Mouse (Mus musculus): ENCODE results near the gene Metrnl.

Metrnl gene

GRCm38 (mm10) chr11:121685491-121686001 lies 15.8 kb upstream of the Metrnl start:
- no peak for DNase-seq (ENCODE audit: extremely low read depth, low read depth)

GRCm38 (mm10) chr11:121686091-121686490 lies 15.3 kb upstream of the Metrnl start:
- no peak for DNase-seq (ENCODE audit: extremely low read depth, low read depth)

- DNase-seq (ENCODE audit: extremely low read depth, low read depth): no peak
Observed at GRCm38 (mm10) chr11:121686674-121687073, 14.7 kb upstream of the Metrnl start.

DNA sequence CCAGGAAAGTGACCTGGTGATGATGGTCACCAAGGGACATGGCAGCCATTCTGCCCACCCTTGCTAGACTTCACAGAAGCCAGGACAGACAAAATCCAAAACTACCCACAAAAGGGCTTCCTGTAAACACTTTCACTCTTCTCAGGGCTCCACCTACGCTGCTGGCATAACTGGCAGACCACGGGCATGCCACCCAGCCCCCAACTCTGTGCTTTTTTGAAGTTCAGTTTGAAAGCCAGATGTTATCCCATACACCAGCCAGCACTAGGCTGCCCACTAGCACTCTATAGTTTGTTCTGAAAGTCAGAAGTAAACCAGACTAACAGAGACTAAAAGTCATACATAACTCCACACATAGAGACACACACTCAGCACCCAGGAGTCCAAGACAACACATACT lies 13.3 kb upstream of the Metrnl start:
- no peak for DNase-seq (ENCODE audit: extremely low read depth, low read depth)

DNA sequence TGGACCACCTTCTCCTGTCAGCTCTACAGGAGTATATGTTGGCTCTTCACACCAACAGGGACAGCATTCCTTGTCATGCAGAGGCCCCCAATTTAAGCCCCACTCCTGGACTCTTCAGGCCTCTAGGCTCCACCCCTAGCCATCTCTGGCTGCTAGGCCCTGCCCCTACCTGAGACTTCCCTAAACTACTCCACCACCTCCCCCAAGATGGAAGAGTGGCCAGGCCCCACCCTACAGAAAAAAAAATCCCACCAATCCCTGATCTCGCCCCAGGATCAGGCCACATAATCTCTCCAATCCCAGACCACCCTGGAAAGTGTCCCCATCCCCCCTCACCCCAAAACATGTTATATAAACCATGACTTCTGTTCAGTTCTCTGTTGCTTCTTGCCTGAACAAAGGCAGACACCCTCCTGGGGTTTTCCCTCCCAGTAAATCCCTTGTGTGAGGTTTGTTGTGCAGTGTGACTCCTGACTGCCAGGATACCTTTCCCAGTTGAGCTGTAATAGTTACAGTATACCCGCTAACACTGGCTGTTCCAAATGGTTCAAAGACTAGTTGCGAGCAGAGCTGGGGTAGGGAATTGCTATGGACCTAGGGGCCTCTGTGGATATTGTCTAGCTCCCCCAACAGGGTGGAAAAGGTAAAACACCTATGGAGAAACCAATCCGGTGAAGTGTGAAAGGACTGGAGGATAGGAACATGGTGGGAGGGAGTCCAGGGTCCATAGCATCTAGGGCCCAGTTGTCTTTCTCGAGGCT lies 5.9 kb upstream of the Metrnl start:
- DNase-seq (ENCODE audit: extremely low read depth, low read depth): no peak

DNA sequence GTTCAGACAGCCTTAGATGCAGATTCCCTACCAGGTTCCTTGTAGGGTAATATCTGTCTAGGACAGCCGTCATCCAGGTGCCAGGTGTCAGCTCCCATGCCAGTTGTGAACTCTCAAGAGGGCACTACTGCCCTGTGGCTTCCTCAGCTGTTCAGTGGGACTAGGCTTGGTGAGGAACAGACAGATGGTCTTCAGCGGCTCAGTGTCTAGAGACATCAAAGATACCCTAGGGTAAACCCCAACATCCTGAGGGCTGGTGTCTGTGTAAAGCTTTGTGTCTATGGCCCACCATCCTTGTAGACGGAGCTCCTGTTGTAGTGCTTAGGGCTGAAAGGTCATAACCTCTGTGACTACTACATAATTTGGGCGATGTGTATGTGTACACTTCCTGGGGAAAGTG lies 4.1 kb upstream of the Metrnl start:
- no peak for DNase-seq (ENCODE audit: extremely low read depth, low read depth)

GRCm38 (mm10) chr11:121698381-121698955 lies 2.9 kb upstream of the Metrnl start:
- DNase-seq (ENCODE audit: extremely low read depth, low read depth): no peak

DNA sequence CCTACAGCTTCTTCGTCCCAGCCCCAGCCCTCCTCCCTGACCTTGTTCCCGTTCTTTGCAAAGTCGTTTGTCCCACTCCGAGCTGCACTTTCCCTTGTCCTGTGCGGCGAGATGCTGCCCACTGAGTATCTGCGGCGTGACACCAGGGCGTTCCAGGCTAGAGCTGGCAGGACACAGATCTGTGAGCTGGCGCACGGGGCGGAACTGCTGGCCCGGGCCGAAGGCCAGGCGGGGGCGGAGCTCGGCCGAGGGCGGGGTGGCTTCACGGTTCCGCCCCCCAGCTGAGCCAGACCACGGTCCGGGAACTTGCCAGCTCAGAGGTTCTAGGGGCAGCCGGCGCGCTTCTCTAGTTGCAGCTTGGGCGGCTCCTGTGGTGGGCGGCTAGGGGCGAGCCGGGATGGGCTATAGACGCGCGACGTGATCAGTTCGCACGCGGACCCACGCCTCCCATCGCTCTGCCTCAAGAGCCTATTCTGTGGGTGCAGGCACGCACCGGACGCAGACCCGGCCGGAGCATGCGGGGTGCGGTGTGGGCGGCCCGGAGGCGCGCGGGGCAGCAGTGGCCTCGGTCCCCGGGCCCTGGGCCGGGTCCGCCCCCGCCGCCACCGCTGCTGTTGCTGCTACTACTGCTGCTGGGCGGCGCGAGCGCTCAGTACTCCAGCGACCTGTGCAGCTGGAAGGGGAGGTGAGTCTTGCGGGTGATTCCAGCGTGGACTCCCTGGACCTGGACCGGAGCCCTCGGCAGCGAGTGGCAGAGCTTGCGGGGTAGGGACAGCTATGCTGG lies 959 bp downstream of the Metrnl start:
- DNase-seq (ENCODE audit: extremely low read depth, low read depth): peak; percentile 33

GRCm38 (mm10) chr11:121702895-121703618 lies 1.7 kb downstream of the Metrnl start:
- no peak for DNase-seq (ENCODE audit: extremely low read depth, low read depth)

DNA sequence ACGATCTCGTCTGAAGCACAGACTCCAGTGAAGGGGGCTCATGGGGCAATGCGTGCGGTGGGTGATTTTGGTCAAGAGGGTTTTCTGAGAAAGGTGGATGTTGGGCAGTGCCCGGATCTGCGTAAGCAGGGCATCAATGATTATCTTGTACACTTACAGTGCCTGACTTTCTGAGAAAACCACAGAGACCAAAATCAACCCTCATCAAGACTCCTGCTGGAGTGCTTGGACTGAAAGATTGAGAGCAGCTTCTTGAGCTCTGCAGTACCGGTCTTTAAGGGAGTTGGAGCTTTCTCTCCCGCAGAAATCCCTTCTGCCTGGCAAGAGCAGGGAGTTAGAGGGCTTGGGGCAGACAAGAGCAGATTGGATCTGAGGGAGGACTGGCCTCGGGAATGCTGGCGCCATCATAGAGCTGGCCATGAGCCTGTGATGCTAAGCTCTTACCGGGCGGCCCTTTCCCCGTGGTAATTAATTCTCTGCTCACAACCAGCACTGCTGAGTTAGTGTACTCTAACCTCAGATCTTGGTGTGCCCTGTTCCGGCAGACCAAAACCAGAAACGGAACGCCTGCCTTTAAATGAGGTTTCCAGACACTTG lies 2.4 kb downstream of the Metrnl start:
- no peak for DNase-seq (ENCODE audit: extremely low read depth, low read depth)

DNA sequence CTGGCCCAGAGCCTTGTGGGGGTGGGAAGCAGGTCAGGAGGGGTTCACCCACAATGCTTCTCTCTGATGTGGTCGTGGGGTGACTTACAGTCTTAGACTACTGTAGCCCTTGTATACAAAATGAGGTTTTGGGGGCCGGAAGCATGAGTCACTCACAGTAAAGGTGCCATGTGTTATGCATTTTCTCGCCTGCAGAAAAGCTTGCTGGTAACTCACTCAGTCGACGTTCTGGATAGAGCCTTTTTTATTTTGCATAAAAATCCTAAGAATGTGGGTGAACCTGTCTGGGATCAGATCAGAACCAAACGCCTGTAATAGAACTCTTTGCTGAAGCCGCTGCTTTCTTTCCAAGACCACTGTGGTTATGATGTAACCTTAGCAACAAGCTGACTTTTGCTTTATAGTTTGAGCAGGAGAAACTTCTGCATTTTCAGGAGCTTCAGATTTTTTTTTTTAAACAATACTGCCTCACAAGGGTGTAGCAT lies 5.2 kb downstream of the Metrnl start:
- no peak for DNase-seq (ENCODE audit: extremely low read depth, low read depth)

DNA sequence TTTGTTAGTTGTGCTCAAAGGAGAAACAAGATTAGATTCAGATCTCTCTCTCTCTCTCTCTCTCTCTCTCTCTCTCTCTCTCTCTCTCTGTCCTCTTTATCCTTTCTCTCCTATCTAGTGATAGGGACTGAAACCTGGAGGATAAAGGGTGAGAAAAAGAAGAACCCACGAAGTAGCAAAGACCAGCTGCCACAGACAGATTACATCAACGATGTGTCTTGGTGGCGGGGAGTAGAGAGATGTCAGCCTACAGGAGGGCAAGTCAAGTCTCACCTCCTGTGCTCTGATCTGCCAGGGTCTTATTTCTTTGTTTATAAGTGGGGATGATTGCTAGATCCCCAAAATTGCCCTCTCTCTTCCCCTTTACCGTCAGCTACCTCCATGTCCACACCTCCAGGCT lies 7.9 kb downstream of the Metrnl start:
- no peak for DNase-seq (ENCODE audit: extremely low read depth, low read depth)

DNA sequence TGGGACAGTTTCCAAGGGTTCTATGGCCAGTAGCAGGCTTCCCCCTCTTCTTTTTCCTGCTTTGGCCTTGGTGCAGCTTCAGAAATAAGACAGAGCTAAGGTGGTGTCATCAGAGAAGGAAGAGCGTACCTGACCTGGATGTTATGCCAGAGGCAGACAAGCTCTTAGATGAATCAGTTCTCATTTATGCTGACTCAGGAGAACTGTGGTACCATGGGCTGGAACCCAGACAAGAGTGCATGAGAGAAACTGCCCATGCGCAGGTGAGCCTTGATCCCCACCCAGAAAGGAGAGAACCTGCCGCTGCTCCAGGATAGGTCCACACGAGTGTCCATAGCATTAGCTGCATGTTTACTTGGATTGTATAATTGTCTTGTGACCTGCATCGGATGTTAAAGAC lies 8.9 kb downstream of the Metrnl start:
- DNase-seq (ENCODE audit: extremely low read depth, low read depth): no peak

- DNase-seq (ENCODE audit: extremely low read depth, low read depth): no peak
Observed at GRCm38 (mm10) chr11:121712987-121713386, 11.6 kb downstream of the Metrnl start.

GRCm38 (mm10) chr11:121713569-121713968 lies 12.2 kb downstream of the Metrnl start:
- no peak for DNase-seq (ENCODE audit: extremely low read depth, low read depth)

GRCm38 (mm10) chr11:121714745-121715485 lies 13.6 kb downstream of the Metrnl start:
- DNase-seq (ENCODE audit: extremely low read depth, low read depth): no peak

DNA sequence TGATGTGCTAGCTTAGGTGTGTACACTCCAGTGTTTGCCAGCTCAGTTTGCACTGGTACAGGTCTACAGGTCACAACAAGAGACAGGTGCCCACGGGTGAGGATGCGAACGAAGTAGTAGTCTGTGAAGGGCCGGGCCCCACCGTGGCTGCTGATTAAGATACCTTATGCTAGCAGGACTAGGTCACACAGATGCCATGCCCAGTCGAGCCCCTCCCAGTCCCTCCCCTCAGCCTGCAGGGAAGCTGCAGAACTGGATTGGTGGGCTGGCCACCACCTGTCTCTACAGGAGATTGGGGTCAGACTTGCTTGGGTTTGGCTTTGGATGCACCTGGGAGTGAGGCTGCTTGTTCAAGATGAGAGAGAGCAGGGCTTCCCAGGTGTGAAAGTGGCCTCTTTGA lies 16.4 kb downstream of the Metrnl start:
- DNase-seq (ENCODE audit: extremely low read depth, low read depth): no peak

- no peak for DNase-seq (ENCODE audit: extremely low read depth, low read depth)
Observed at GRCm38 (mm10) chr11:121720752-121721151, 19.4 kb downstream of the Metrnl start.

DNA sequence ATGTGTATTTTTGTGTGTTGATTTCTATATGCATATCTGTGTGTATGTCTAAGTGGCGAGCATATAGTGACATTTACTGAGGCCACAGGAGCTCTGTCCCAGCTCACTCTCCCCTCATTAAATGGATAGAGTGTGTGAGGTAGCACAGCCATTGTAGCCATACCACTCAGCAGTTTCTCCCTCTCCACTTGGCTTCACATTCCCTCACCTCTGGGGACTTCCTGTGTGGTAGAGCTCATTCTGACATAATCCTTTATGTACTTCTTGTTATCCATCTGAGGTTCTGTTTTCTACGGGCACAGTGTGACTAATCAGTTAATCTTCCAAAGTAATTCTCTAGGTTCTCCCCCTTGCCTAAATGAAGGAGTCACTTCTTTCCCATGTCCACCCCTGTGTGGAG lies 21.1 kb downstream of the Metrnl start:
- DNase-seq (ENCODE audit: extremely low read depth, low read depth): no peak

DNA sequence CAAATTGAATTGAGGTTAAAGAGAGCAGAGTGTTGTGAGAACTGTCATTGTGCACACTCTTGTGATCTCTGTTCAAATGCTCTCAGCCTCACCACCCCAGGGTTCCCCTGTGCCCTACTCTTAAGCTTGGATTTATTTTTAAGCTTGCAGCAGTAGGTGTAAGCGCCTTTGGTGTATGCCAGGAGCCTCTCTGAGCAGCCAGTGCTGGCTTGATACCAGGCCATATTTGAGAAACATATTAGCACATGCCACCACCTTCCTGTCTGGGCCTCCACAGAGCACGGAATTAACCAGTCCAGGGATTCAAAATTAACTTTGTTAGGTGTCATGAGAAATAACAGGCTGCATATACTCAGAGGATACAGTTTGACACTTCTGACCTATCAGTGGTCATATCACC lies 25.3 kb downstream of the Metrnl start:
- DNase-seq (ENCODE audit: extremely low read depth, low read depth): no peak

All from MEL-GATA-1-ER (cell line).